Mouse (Mus musculus) C2C12 (cell line): ENCODE results near the gene Ehd1. TPM values are rescaled to one million over a fixed set of nuclear protein-coding genes. Genes with fewer than 3 reads are reported as not detected.

Experiments used
- H3K27me3 ChIP-seq: one replicate; pipeline ENCODE4 v1.6.1; 2011; ENCODE audit not compliant: control insufficient read depth, insufficient read depth, insufficient read length
- H3K36me3 ChIP-seq: one replicate; pipeline ENCODE4 v1.6.1; 2011; ENCODE audit not compliant: control insufficient read depth, insufficient read depth
- H3K4me3 ChIP-seq: one replicate; pipeline ENCODE4 v1.5.1; 2011; ENCODE audit warnings: mild to moderate bottlenecking, control low read depth; ENCODE audit not compliant: poor library complexity, insufficient read depth, severe bottlenecking
- H3K79me2 ChIP-seq: one replicate; pipeline ENCODE4 v1.6.1; 2011; ENCODE audit not compliant: control insufficient read depth, insufficient read depth
- H3K79me3 ChIP-seq: one replicate; pipeline ENCODE4 v1.6.1; 2011; ENCODE audit warnings: low read depth, control low read depth
- H3ac ChIP-seq: one replicate; pipeline ENCODE3; 2011; ENCODE audit warnings: low read depth; ENCODE audit not compliant: control insufficient read depth, insufficient read length
- CEBPB ChIP-seq: IDR thresholded peaks from one replicate; pipeline ENCODE4 v1.6.1; 2011; ENCODE audit warnings: low read depth, mild to moderate bottlenecking, control low read depth, moderate library complexity
- CTCF ChIP-seq: IDR thresholded peaks from one replicate; pipeline ENCODE4 v1.5.1; 2011; ENCODE audit not compliant: control insufficient read depth, insufficient read depth, insufficient read length
- FOSL1 ChIP-seq: IDR thresholded peaks from one replicate; pipeline ENCODE4 v1.8.0; 2011; ENCODE audit warnings: mild to moderate bottlenecking, low read length; ENCODE audit not compliant: poor library complexity, insufficient read depth, severe bottlenecking
- MAX ChIP-seq: IDR thresholded peaks from one replicate; pipeline ENCODE4 v1.6.1; 2011; ENCODE audit warnings: mild to moderate bottlenecking, control low read depth
- MYOD1 ChIP-seq: IDR thresholded peaks from one replicate; pipeline ENCODE4 v1.6.1; 2011; ENCODE audit warnings: low read depth; ENCODE audit not compliant: control insufficient read depth, insufficient read length
- MYOG ChIP-seq: IDR thresholded peaks from one replicate; pipeline ENCODE4 v1.6.1; 2011; ENCODE audit not compliant: control insufficient read depth, insufficient read length; ENCODE audit errors: extremely low read depth
- USF1 ChIP-seq: IDR thresholded peaks from one replicate; pipeline ENCODE4 v1.6.1; 2011; ENCODE audit warnings: low read depth, mild to moderate bottlenecking, control low read depth, moderate library complexity
- polyA plus RNA-seq: library from polyadenylated mRNA; unstranded; fragments of >200 nt; fragmentation: generic; extraction: Trizol; gene quantifications from one replicate; pipeline ENCODE4 v1.2.1, GENCODE M21; 2012; ENCODE audit warnings: missing spikeins

Gene Ehd1
- polyA plus RNA-seq, 1 experiment, result 219 TPM

GRCm38 (mm10) chr19:6240136-6240535 is 36.4 kb upstream of the Ehd1 start:
- Histone ChIP-seq H3K79me2 (peaks cover 19% of the 10 kb centered on the region), H3K36me3 (no peaks in the 10 kb centered on the region), H3ac (no peak overlapping the region), H3K4me3 (no peak overlapping the region), H3K79me3 (peaks cover 3% of the 10 kb centered on the region), H3K27me3 (no peaks in the 10 kb centered on the region)
- TF ChIP-seq MAX, result no peak
- no peak for TF ChIP-seq CEBPB
- no peak for TF ChIP-seq CTCF
- no peak for TF ChIP-seq USF1
- TF ChIP-seq FOSL1, result no peak
- TF ChIP-seq MYOG, result no peak
- no peak for TF ChIP-seq MYOD1

GRCm38 (mm10) chr19:6240725-6241124 is 35.8 kb upstream of the Ehd1 start:
- H3K79me2 ChIP-seq, result peaks cover 16% of the 10 kb centered on the region
- TF ChIP-seq USF1 (no peak), CEBPB (no peak), FOSL1 (no peak), MYOG (no peak), CTCF (no peak), MAX (no peak), MYOD1 (no peak)
- peaks cover under 1% of the 10 kb centered on the region for H3K36me3 ChIP-seq
- no peak overlapping the region for H3K4me3 ChIP-seq
- no peaks in the 10 kb centered on the region for H3K27me3 ChIP-seq
- H3K79me3 ChIP-seq, result peaks cover 3% of the 10 kb centered on the region
- no peak overlapping the region for H3ac ChIP-seq

GRCm38 (mm10) chr19:6241274-6242107 is 35.0 kb upstream of the Ehd1 start, which contains the start of gene Atg2a:
Gene Atg2a, plus strand, starts transcription at chr19:6241668.
- H3ac ChIP-seq, result peak within 1 kb of the TSS; percentile 66
- peaks cover 3% of the 10 kb centered on the region for H3K79me3 ChIP-seq
- peaks cover 16% of the 10 kb centered on the region for H3K79me2 ChIP-seq
- peak within 1 kb of the TSS; percentile 79 for H3K4me3 ChIP-seq
- H3K27me3 ChIP-seq, result no peaks in the 10 kb centered on the region
- H3K36me3 ChIP-seq, result peaks cover 3% of the 10 kb centered on the region
- TF ChIP-seq CEBPB (no peak), FOSL1 (no peak), MAX (no peak), MYOG (no peak), MYOD1 (no peak), CTCF (no peak), USF1 (no peak)

DNA sequence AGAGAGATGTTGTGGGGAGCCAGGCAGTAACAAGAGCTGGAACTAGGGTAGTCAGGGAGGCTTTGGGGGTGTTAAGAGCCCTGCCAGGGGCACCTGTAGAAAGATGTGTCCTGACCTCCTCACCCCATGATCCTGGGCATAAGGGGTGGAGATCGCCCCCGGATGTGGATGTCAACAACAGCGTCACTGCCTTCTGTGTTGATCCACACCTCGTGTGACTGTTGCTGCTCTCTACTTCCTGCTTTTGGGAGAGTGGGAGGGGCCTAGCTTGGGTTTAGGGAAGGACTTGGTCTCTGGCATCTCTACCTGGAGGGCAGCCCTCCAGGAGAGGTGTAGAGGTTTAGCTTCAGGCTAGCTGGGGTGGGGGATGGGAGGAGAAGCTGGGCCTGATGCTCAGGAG is 34.2 kb upstream of the Ehd1 start:
- peak overlapping the region; percentile 43 for H3ac ChIP-seq
- H3K4me3 ChIP-seq, result peak overlapping the region; percentile 79
- TF ChIP-seq MAX (peak; percentile 87), FOSL1 (no peak), USF1 (no peak), MYOD1 (no peak)
- H3K79me3 ChIP-seq, result peaks cover 3% of the 10 kb centered on the region
- peaks cover 7% of the 10 kb centered on the region for H3K36me3 ChIP-seq
- no peaks in the 10 kb centered on the region for H3K27me3 ChIP-seq
- H3K79me2 ChIP-seq, result peaks cover 16% of the 10 kb centered on the region

DNA sequence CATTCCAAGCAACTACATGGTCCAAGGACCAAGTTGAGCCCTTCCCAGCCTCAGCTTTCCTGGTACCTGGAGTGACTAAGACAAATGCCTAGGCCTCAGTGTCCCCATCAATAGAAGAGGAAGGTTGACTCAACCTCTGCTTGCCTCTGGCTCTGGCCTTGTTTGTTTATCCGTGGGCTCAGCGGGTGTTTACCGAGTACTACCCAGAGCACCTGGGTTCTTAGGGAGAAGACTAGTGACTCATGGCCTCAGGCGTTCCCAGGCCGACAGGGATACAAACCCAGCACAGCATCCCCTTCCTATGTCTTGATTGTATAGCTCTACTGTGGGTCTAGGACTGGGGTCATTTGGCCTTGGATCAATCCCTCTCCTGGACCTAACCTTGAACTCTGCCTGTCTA is 33.3 kb upstream of the Ehd1 start:
- no peak overlapping the region for H3ac ChIP-seq
- H3K27me3 ChIP-seq, result no peaks in the 10 kb centered on the region
- H3K79me3 ChIP-seq, result peaks cover 3% of the 10 kb centered on the region
- H3K79me2 ChIP-seq, result peaks cover 16% of the 10 kb centered on the region
- H3K36me3 ChIP-seq, result peaks cover 13% of the 10 kb centered on the region
- no peak overlapping the region for H3K4me3 ChIP-seq
- TF ChIP-seq MYOG (no peak), USF1 (no peak), FOSL1 (no peak), CEBPB (no peak), MAX (no peak), MYOD1 (no peak), CTCF (no peak)

DNA sequence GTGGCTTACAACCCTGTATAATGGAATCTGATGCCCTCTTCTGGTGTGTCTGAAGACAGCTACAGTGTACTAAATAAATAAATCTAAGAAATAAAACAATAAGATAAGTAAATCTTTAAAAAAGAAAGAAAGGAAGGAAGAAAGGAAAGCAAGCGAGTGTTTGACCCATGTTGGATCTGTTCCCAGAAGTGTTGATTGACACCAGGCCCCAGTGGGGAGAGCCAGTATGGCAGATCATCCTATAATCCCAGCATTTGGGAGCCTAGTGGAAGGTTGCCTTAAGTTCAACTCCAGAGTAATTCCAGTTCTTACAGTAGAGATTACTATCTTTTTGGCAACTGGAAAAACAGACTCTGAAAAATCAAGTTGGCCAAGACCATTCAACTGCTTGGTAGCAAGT is 30.7 kb upstream of the Ehd1 start:
- no peak overlapping the region for H3K4me3 ChIP-seq
- no peak overlapping the region for H3ac ChIP-seq
- H3K79me3 ChIP-seq, result peaks cover 3% of the 10 kb centered on the region
- no peaks in the 10 kb centered on the region for H3K27me3 ChIP-seq
- TF ChIP-seq MYOD1, result no peak
- TF ChIP-seq CTCF, result no peak
- TF ChIP-seq MAX, result no peak
- TF ChIP-seq USF1, result no peak
- TF ChIP-seq CEBPB, result no peak
- no peak for TF ChIP-seq MYOG
- no peak for TF ChIP-seq FOSL1
- H3K36me3 ChIP-seq, result peaks cover 19% of the 10 kb centered on the region
- peaks cover 16% of the 10 kb centered on the region for H3K79me2 ChIP-seq
